Mouse (Mus musculus): ENCODE results near the gene Olfr316. TPM values are rescaled to one million over a fixed set of nuclear protein-coding genes. Genes with fewer than 3 reads are reported as not detected.

Gene Olfr316
- polyA plus RNA-seq (2012; fragmentation: generic; extraction: Trizol), result not detected

DNA sequence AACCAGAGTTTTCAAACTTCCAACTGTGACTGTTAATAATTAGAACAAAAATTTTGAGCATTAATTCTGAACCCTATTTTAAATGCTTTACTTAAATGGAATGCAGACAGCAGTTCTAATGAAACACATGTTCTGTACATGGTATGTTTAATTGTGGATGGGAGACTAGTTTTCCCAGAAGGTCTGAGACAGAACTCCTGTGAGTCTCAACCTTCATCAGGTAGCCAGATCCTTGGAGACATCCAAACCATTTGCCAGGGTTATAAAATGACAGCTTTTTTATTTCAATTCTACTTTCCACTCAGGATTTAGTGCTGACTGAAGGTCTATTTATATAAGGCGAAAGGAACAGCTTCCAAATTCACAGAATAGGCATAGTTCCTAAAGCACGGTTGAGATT, at the start of gene Olfr316:
Gene Olfr316, plus strand, starts transcription at position 301 of the 400 bp plus-strand sequence.

DNA sequence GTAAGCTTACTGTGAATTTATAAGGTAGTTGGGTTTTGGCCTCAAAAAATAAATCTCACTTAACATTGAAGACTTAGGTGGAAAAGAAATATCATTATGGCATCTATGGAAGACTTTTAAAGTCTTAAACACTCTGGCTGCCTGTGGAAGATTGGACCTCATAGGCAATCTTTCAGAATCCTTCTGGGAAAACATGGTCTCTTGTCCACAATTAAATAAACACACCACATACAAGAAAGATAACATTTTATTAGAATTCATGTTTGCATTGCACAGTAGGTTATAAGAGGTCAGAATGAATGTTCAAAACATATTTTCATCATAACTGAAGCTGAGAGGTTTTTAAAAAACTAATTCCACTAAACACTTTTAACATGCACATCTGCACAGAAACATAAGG, 28.6 kb upstream of the Olfr316 start, which contains the start of gene Olfr318:
Gene Olfr318, minus strand, starts transcription at position 101 of the 400 bp plus-strand sequence.

DNA sequence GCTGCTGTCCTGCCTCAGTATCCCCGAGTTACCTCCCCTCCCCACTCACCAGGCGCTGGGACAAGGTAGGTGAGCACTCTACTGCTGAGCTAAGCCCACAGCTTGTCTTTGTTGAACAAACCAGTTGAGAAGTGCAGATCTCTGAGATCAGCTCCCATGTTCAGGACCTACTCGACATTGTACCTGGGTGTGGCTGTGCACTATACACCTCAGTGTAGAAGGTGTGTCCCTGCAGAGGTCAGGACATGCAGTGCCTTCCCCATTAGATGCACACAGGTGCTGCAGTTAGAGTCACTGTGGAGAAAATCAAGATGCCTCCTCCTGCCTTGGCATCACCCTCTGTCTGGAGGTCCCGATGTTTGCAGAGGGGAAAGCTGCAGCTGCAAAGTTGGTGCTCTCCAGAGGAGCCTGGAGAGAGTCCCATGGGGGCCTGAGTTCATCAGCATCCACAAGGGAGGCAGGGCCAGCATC, 13.7 kb upstream of the Olfr316 start, which contains the start of gene Olfr317:
Gene Olfr317, minus strand, starts transcription at position 421 of the 471 bp plus-strand sequence.

DNA sequence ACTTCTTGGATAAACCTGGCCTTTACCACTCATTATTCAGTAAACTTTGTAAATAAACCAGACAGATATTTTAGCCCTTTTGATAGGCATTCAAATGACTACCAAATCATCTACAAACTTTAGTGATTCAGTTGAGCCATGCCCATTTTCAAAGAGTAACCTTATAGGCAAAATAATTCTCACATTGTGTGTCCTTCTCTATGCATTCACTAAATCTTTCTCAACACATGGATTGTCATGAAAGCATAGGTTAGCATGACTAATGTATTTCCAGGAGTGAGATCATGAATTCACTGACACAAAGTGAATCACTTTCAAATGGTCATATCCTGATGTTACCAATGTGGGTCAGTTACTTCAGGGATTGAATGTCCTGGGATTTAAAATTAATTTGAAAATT, 20.4 kb downstream of the Olfr316 start, which contains the start of gene Olfr315:
Gene Olfr315, plus strand, starts transcription at position 301 of the 400 bp plus-strand sequence.

DNA sequence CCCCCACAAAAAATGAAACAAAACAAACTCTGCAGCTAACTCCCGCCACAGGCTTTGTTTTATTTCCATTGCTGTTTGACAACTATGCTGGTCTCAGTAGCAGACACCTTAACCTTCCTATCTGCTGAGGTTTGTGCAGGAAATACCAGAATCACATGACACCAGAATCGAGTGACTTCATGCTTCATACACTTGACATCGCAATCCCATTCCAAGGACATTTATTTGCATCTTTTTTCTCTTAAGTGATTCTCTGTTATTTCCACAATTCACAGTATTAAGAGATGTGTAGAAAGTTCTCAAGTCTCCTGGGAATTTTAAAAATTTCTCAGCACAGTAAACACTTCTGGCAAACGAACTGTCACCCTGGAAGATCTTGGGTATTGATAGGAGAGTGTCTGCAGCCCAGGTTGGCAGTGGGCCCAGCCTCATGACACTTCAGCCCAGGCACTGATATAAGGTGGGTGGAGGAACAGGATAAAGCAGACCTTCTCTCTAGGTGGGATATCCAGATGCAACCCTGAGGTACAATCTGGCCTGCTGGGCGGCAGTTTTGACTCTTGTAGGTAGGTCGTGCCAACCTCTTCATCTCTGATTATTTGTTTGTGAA, 30.1 kb downstream of the Olfr316 start, which contains the start of gene Olfr314:
Gene Olfr314, plus strand, starts transcription at position 473 of the 610 bp plus-strand sequence.

DNA sequence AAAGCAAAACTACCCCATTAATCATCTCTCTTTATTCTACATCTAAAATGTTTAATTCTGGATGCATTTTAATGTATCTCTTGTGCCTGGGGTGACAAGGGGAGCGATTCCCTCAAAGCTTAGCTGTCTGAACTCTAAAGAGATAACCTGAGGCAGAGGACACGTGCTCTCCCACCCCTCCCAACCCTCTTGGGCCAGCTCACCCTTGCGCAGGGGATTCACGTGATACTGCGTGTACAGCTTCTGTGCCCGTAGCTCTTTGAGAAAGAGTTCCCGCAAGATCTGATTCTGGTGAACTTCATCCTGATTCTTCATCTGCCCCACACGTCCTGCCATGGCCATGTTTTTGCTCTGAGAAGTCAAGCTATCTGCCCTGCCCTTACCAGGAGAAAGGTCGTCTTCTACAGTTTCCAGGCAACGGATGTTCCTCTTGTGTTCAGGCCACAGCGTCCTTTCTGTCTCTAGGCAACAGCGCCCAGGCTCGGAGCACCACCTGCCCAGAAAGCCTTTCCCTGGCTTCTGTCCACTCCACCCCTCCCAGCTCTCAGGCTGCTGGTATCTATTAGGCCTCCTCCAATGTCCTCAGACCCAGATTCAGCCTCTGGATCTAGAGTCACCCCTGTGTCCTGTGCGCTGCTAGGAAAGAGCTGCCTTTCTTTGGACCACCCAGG, 49.2 kb downstream of the Olfr316 start, which contains the start of gene Fam183b:
Gene Fam183b, minus strand, starts transcription at position 403 of the 671 bp plus-strand sequence.

Other genes starting within 250 kb of the Olfr316 start
- gene Olfr330, start 217.9 kb upstream of the Olfr316 start, polyA plus RNA-seq (2012; fragmentation: generic; extraction: Trizol), result not detected
- gene Olfr329-ps, start 206.3 kb upstream of the Olfr316 start, polyA plus RNA-seq (2012; fragmentation: generic; extraction: Trizol), result not detected
- gene Olfr328, start 197.1 kb upstream of the Olfr316 start, polyA plus RNA-seq (2012; fragmentation: generic; extraction: Trizol), result not detected
- not detected for gene Olfr224, start 182.2 kb upstream of the Olfr316 start, polyA plus RNA-seq (2012; fragmentation: generic; extraction: Trizol)
- gene Olfr325, start 175.0 kb upstream of the Olfr316 start, polyA plus RNA-seq (2012; fragmentation: generic; extraction: Trizol), result not detected
- gene Olfr324, start 157.6 kb upstream of the Olfr316 start, polyA plus RNA-seq (2012; fragmentation: generic; extraction: Trizol), result not detected
- gene 2210407C18Rik, start 136.7 kb upstream of the Olfr316 start, polyA plus RNA-seq (2012; fragmentation: generic; extraction: Trizol), result not detected
- gene Olfr323, start 122.2 kb upstream of the Olfr316 start, polyA plus RNA-seq (2012; fragmentation: generic; extraction: Trizol), result not detected
- gene Trim58, start 112.3 kb upstream of the Olfr316 start, polyA plus RNA-seq (2012; fragmentation: generic; extraction: Trizol), result not detected
- gene Olfr322, start 94.0 kb upstream of the Olfr316 start, polyA plus RNA-seq (2012; fragmentation: generic; extraction: Trizol), result not detected
- gene Olfr320, start 71.6 kb upstream of the Olfr316 start, polyA plus RNA-seq (2012; fragmentation: generic; extraction: Trizol), result not detected
- gene Olfr319, start 53.6 kb upstream of the Olfr316 start, polyA plus RNA-seq (2012; fragmentation: generic; extraction: Trizol), result not detected
- gene Olfr318, start 28.7 kb upstream of the Olfr316 start, polyA plus RNA-seq (2012; fragmentation: generic; extraction: Trizol), result not detected
- gene Olfr317, start 13.5 kb upstream of the Olfr316 start, polyA plus RNA-seq (2012; fragmentation: generic; extraction: Trizol), result not detected
- not detected for gene Olfr315, start 20.5 kb downstream of the Olfr316 start, polyA plus RNA-seq (2012; fragmentation: generic; extraction: Trizol)
- gene Olfr314, start 30.2 kb downstream of the Olfr316 start, polyA plus RNA-seq (2012; fragmentation: generic; extraction: Trizol), result not detected
- not detected for gene Fam183b, start 49.2 kb downstream of the Olfr316 start, polyA plus RNA-seq (2012; fragmentation: generic; extraction: Trizol)
- gene Olfr313, start 62.3 kb downstream of the Olfr316 start, polyA plus RNA-seq (2012; fragmentation: generic; extraction: Trizol), result not detected
- gene Olfr312, start 76.5 kb downstream of the Olfr316 start, polyA plus RNA-seq (2012; fragmentation: generic; extraction: Trizol), result not detected
- gene Olfr311, start 86.5 kb downstream of the Olfr316 start, polyA plus RNA-seq (2012; fragmentation: generic; extraction: Trizol), result not detected
- gene Gm12258, start 94.4 kb downstream of the Olfr316 start, polyA plus RNA-seq (2012; fragmentation: generic; extraction: Trizol), result 1 to 10 TPM in 1 of 2 experiments, under 1 TPM in 1; 0.11 to 2.9 TPM
- 1 to 10 TPM in 1 of 2 experiments, under 1 TPM in 1; 0.29 to 1.5 TPM for gene 2810021J22Rik, start 114.5 kb downstream of the Olfr316 start, polyA plus RNA-seq (2012; fragmentation: generic; extraction: Trizol)
- 1 to 10 TPM in 1 of 2 experiments, under 1 TPM in 1; 0.09 to 1.9 TPM for gene Zfp39, start 151.5 kb downstream of the Olfr316 start, polyA plus RNA-seq (2012; fragmentation: generic; extraction: Trizol)
- not detected for gene Btnl10, start 165.2 kb downstream of the Olfr316 start, polyA plus RNA-seq (2012; fragmentation: generic; extraction: Trizol)
- gene Rnf187, start 186.2 kb downstream of the Olfr316 start, polyA plus RNA-seq (2012; fragmentation: generic; extraction: Trizol), result 100 to 1,000 TPM; 296 to 362 TPM
- gene Hist3h2ba, start 196.2 kb downstream of the Olfr316 start, polyA plus RNA-seq (2012; fragmentation: generic; extraction: Trizol), result under 1 TPM; 0.05 to 0.38 TPM
- 10 to 100 TPM in 1 of 2 experiments, 1 to 10 TPM in 1; 3.7 to 31.0 TPM for gene Hist3h2a, start 202.0 kb downstream of the Olfr316 start, polyA plus RNA-seq (2012; fragmentation: generic; extraction: Trizol)
- under 1 TPM; 0.05 to 0.61 TPM for gene Trim17, start 202.0 kb downstream of the Olfr316 start, polyA plus RNA-seq (2012; fragmentation: generic; extraction: Trizol)
- gene Trim11, start 225.4 kb downstream of the Olfr316 start, polyA plus RNA-seq (2012; fragmentation: generic; extraction: Trizol), result 10 to 100 TPM in 1 of 2 experiments, 1 to 10 TPM in 1; 6.5 to 24.8 TPM